Mouse (Mus musculus) T-helper 2 cell (primary cell): ENCODE data around the gene Taz.

Source experiments
- in situ Hi-C: fragments of 300-600 bp; cut with MboI, MseI; formaldehyde crosslinking; loops from one replicate; pipeline ENCODE4 v1.15.1; 2025; ENCODE audit warnings: high pct_unique_total_duplicates

Taz gene

GRCm38 (mm10) chrX:74281732-74282394 lies at the start of gene Taz, which contains the start of gene Dnase1l1:
Gene Taz (plus strand): TSS chrX:74281912.
Gene Dnase1l1 (minus strand): TSS chrX:74282337.
- in situ Hi-C loops: no loop called here

- in situ Hi-C loops: no loop called here
Measured at GRCm38 (mm10) chrX:74233196-74233595, 48.5 kb upstream of the Taz start.

GRCm38 (mm10) chrX:74240332-74240731 lies 41.4 kb upstream of the Taz start:
- in situ Hi-C loops: no loop called here

- in situ Hi-C loops: no loop called here
Measured at GRCm38 (mm10) chrX:74243396-74243795, 38.3 kb upstream of the Taz start.

GRCm38 (mm10) chrX:74243807-74244206 lies 37.9 kb upstream of the Taz start:
- in situ Hi-C loops: no loop called here

GRCm38 (mm10) chrX:74244614-74245083 lies 37.1 kb upstream of the Taz start:
- in situ Hi-C loops: no loop called here

GRCm38 (mm10) chrX:74245107-74245506 lies 36.6 kb upstream of the Taz start:
- in situ Hi-C loops: no loop called here

GRCm38 (mm10) chrX:74245687-74246086 lies 36.0 kb upstream of the Taz start:
- in situ Hi-C loops: no loop called here

GRCm38 (mm10) chrX:74246213-74246681 lies 35.5 kb upstream of the Taz start:
- in situ Hi-C loops: no loop called here

- in situ Hi-C loops: no loop called here
Measured at GRCm38 (mm10) chrX:74246693-74247092, 35.0 kb upstream of the Taz start.

- in situ Hi-C loops: no loop called here
Measured at GRCm38 (mm10) chrX:74248651-74249050, 33.1 kb upstream of the Taz start.

- in situ Hi-C loops: no loop called here
Measured at GRCm38 (mm10) chrX:74249615-74250014, 32.1 kb upstream of the Taz start, which contains the start of gene Flna. Gene Flna (minus strand): TSS chrX:74249820.

- in situ Hi-C loops: no loop called here
Measured at GRCm38 (mm10) chrX:74254153-74254887, 27.4 kb upstream of the Taz start, which contains the start of gene Emd. Gene Emd (plus strand): TSS chrX:74254687.

GRCm38 (mm10) chrX:74254888-74255565 lies 26.7 kb upstream of the Taz start:
- in situ Hi-C loops: no loop called here

GRCm38 (mm10) chrX:74257746-74258145 lies 24.0 kb upstream of the Taz start:
- in situ Hi-C loops: no loop called here

- in situ Hi-C loops: loop anchor here (5.0 kb wide), 1 partner anchor 47 kb away; no protein-coding TSS in a partner anchor
Measured at GRCm38 (mm10) chrX:74269736-74270061, 12.0 kb upstream of the Taz start.

GRCm38 (mm10) chrX:74270062-74270901 lies 11.4 kb upstream of the Taz start, which contains the start of gene Rpl10:
Gene Rpl10 (plus strand): TSS chrX:74270812.
- in situ Hi-C loops: no loop called here

- in situ Hi-C loops: no loop called here
Measured at GRCm38 (mm10) chrX:74270902-74271551, 10.7 kb upstream of the Taz start.

- in situ Hi-C loops: no loop called here
Measured at GRCm38 (mm10) chrX:74273422-74274322, 8.0 kb upstream of the Taz start.

- in situ Hi-C loops: no loop called here
Measured at GRCm38 (mm10) chrX:74277916-74278315, 3.8 kb upstream of the Taz start.
